Mouse (Mus musculus) cerebral cortex, adult 2 months (tissue): ENCODE measurements around the gene Defb26.

Experiments
- WGBS: fragments of 180-500 bp; shearing (Covaris S2); methylation state at CpG from one replicate; pipeline ENCODE4 v1.1.7; 2018; 5-methylcytosine and 5-hydroxymethylcytosine counted together

Gene Defb26

GRCm38 (mm10) chr2:152511592-152511991 is at the start of gene Defb26:
TSS of gene Defb26 (minus strand) at chr2:152511692.
- WGBS: 87% methylated on average over 1 of the region's 1 CpGs

GRCm38 (mm10) chr2:152556655-152557054 is 45.2 kb upstream of the Defb26 start:
- WGBS: 90% methylated on average over 7 of the region's 7 CpGs

GRCm38 (mm10) chr2:152553774-152554423 is 42.4 kb upstream of the Defb26 start:
- WGBS: 10% methylated on average over 16 of the region's 16 CpGs

- WGBS: 80% methylated on average over 5 of the region's 5 CpGs
Observed at GRCm38 (mm10) chr2:152548124-152548523, 36.6 kb upstream of the Defb26 start.

GRCm38 (mm10) chr2:152544691-152545090 is 33.2 kb upstream of the Defb26 start:
- 14% methylated on average over 4 of the region's 4 CpGs for WGBS

- WGBS: 81% methylated on average over 4 of the region's 4 CpGs
Observed at GRCm38 (mm10) chr2:152543478-152543877, 32.0 kb upstream of the Defb26 start.

- 79% methylated on average over 2 of the region's 2 CpGs for WGBS
Observed at GRCm38 (mm10) chr2:152542897-152543296, 31.4 kb upstream of the Defb26 start.

GRCm38 (mm10) chr2:152541979-152542378 is 30.5 kb upstream of the Defb26 start:
- WGBS: 82% methylated on average over 9 of the region's 9 CpGs

GRCm38 (mm10) chr2:152539944-152540710 is 28.6 kb upstream of the Defb26 start, which contains the start of gene Defb29:
TSS of gene Defb29 (minus strand) at chr2:152540098.
- WGBS: 64% methylated on average over 13 of the region's 13 CpGs

GRCm38 (mm10) chr2:152517981-152518380 is 6.5 kb upstream of the Defb26 start, which contains the start of gene Defb28:
TSS of gene Defb28 (plus strand) at chr2:152518255.
- 82% methylated on average over 4 of the region's 4 CpGs for WGBS

GRCm38 (mm10) chr2:152516084-152516483 is 4.6 kb upstream of the Defb26 start:
- WGBS: 47% methylated on average over 4 of the region's 4 CpGs

- WGBS: 87% methylated on average over 2 of the region's 2 CpGs
Observed at GRCm38 (mm10) chr2:152503950-152504349, 7.5 kb downstream of the Defb26 start.

GRCm38 (mm10) chr2:152500863-152501229 is 10.6 kb downstream of the Defb26 start:
- 80% methylated on average over 6 of the region's 6 CpGs for WGBS

- WGBS: 64% methylated on average over 7 of the region's 7 CpGs
Observed at GRCm38 (mm10) chr2:152500204-152500862, 11.2 kb downstream of the Defb26 start.

- whole genome bisulfite sequencing: 90% methylated on average over 6 of the region's 6 CpGs
Observed at GRCm38 (mm10) chr2:152498020-152498419, 13.5 kb downstream of the Defb26 start.

- WGBS: 82% methylated on average over 6 of the region's 6 CpGs
Observed at GRCm38 (mm10) chr2:152493151-152493550, 18.3 kb downstream of the Defb26 start.

GRCm38 (mm10) chr2:152490038-152490437 is 21.5 kb downstream of the Defb26 start, which contains the start of gene Defb22:
TSS of gene Defb22 (minus strand) at chr2:152490138.

GRCm38 (mm10) chr2:152487024-152487423 is 24.5 kb downstream of the Defb26 start:
- WGBS: 75% methylated on average over 2 of the region's 2 CpGs

- WGBS: 94% methylated on average over 7 of the region's 7 CpGs
Observed at GRCm38 (mm10) chr2:152481726-152482125, 29.8 kb downstream of the Defb26 start.

GRCm38 (mm10) chr2:152480881-152481280 is 30.6 kb downstream of the Defb26 start:
- WGBS: 82% methylated on average over 3 of the region's 3 CpGs

- WGBS: 48% methylated on average over 2 of the region's 2 CpGs
Observed at GRCm38 (mm10) chr2:152476763-152477162, 34.7 kb downstream of the Defb26 start, which contains the start of gene Defb20. TSS of gene Defb20 (plus strand) at chr2:152477063.

GRCm38 (mm10) chr2:152472434-152472833 is 39.1 kb downstream of the Defb26 start:
- 29% methylated on average over 3 of the region's 3 CpGs for WGBS
